Mouse (Mus musculus) layer of hippocampus, postnatal 36 days (tissue): ENCODE data around the gene Tbx21. TPM values are rescaled to one million over a fixed set of nuclear protein-coding genes. Genes with fewer than 3 reads are reported as not detected.
A peak's percentile ranks its signal among the peaks of the same experiment; 100 is the strongest.

Experiments
- DNase-seq, 2 experiments: peaks; one replicate each; pipeline ENCODE4 v3.0.0; 2022
- total RNA-seq, 2 experiments: library from RNA; stranded (reverse); gene quantifications; 2 replicates each; pipeline ENCODE4 v1.2.3; 2021

Gene Tbx21
- under 1 TPM in 1 of 2 experiments, not detected in 1; 0.15 TPM for total RNA-seq

GRCm38 (mm10) chr11:97114671-97115601 is at the start of gene Tbx21:
Tbx21 (minus strand) TSS chr11:97115331.
- DNase-seq, result no peak

- DNase-seq, result peak in 1 of 2 experiments; percentile 48
Observed at GRCm38 (mm10) chr11:97160341-97160740, 45.2 kb upstream of the Tbx21 start.

- DNase-seq, result no peak
Observed at GRCm38 (mm10) chr11:97156999-97157398, 41.9 kb upstream of the Tbx21 start.

- DNase-seq, result no peak
Observed at GRCm38 (mm10) chr11:97152662-97153287, 37.6 kb upstream of the Tbx21 start.

- DNase-seq, result peak in 1 of 2 experiments; percentile 13
Observed at GRCm38 (mm10) chr11:97152023-97152426, 36.9 kb upstream of the Tbx21 start.

- peak; percentile 57 to 60 for DNase-seq
Observed at GRCm38 (mm10) chr11:97151343-97151801, 36.2 kb upstream of the Tbx21 start, which contains the start of gene Tbkbp1. Tbkbp1 (minus strand) TSS chr11:97151495.

- DNase-seq, result peak; percentile 56 to 59
Observed at GRCm38 (mm10) chr11:97150411-97151330, 35.5 kb upstream of the Tbx21 start.

- DNase-seq, result peak in 1 of 2 experiments; percentile 46
Observed at GRCm38 (mm10) chr11:97149995-97150410, 34.9 kb upstream of the Tbx21 start.

GRCm38 (mm10) chr11:97149026-97149425 is 33.9 kb upstream of the Tbx21 start:
- no peak for DNase-seq

GRCm38 (mm10) chr11:97148591-97148990 is 33.5 kb upstream of the Tbx21 start:
- no peak for DNase-seq

- no peak for DNase-seq
Observed at GRCm38 (mm10) chr11:97147333-97147732, 32.2 kb upstream of the Tbx21 start.

- peak; percentile 77 to 82 for DNase-seq
Observed at GRCm38 (mm10) chr11:97146724-97147123, 31.6 kb upstream of the Tbx21 start.

GRCm38 (mm10) chr11:97145951-97146350 is 30.8 kb upstream of the Tbx21 start:
- DNase-seq, result no peak

GRCm38 (mm10) chr11:97145320-97145719 is 30.2 kb upstream of the Tbx21 start:
- DNase-seq, result no peak

GRCm38 (mm10) chr11:97143196-97143900 is 28.2 kb upstream of the Tbx21 start:
- no peak for DNase-seq

GRCm38 (mm10) chr11:97142159-97142608 is 27.1 kb upstream of the Tbx21 start:
- DNase-seq, result no peak

GRCm38 (mm10) chr11:97140811-97141210 is 25.7 kb upstream of the Tbx21 start:
- DNase-seq, result no peak

GRCm38 (mm10) chr11:97139256-97139655 is 24.1 kb upstream of the Tbx21 start:
- no peak for DNase-seq

- DNase-seq, result peak in 1 of 2 experiments; percentile 51
Observed at GRCm38 (mm10) chr11:97138554-97139226, 23.6 kb upstream of the Tbx21 start.

GRCm38 (mm10) chr11:97133270-97133669 is 18.1 kb upstream of the Tbx21 start:
- no peak for DNase-seq

- no peak for DNase-seq
Observed at GRCm38 (mm10) chr11:97132185-97132584, 17.1 kb upstream of the Tbx21 start.
